Mouse (Mus musculus): Measurements from ENCODE around the gene Ddx1.

The Ddx1 gene

GRCm38 (mm10) chr12:13248691-13249572, at the start of gene Ddx1:
Gene Ddx1 (minus strand): TSS chr12:13249213.
- peak; percentile 83 for DNase-seq (ENCODE audit: low spot score)

GRCm38 (mm10) chr12:13293421-13293881, 44.4 kb upstream of the Ddx1 start:
- peak; percentile 4 for DNase-seq (ENCODE audit: low spot score)

GRCm38 (mm10) chr12:13291453-13291852, 42.4 kb upstream of the Ddx1 start:
- DNase-seq (ENCODE audit: low spot score): no peak

- peak; percentile 37 for DNase-seq (ENCODE audit: low spot score)
These were observed 20.8 kb upstream of the Ddx1 start for GRCm38 (mm10) chr12:13269570-13270390.

- DNase-seq (ENCODE audit: low spot score): peak; percentile 75
These were observed 19.9 kb upstream of the Ddx1 start, which contains the start of gene Nbas for GRCm38 (mm10) chr12:13268826-13269449. Gene Nbas (plus strand): TSS chr12:13269133.

- DNase-seq (ENCODE audit: low spot score): no peak
These were observed 19.4 kb upstream of the Ddx1 start for GRCm38 (mm10) chr12:13268412-13268811.

- no peak for DNase-seq (ENCODE audit: low spot score)
These were observed 6.7 kb upstream of the Ddx1 start for GRCm38 (mm10) chr12:13255701-13256100.

GRCm38 (mm10) chr12:13255068-13255467, 6.1 kb upstream of the Ddx1 start:
- peak; percentile 60 for DNase-seq (ENCODE audit: low spot score)

GRCm38 (mm10) chr12:13249573-13249919, 533 bp upstream of the Ddx1 start:
- DNase-seq (ENCODE audit: low spot score): no peak

- no peak for DNase-seq (ENCODE audit: low spot score)
These were observed 6.6 kb downstream of the Ddx1 start for GRCm38 (mm10) chr12:13242453-13242852.

- DNase-seq (ENCODE audit: low spot score): no peak
These were observed 30.9 kb downstream of the Ddx1 start for GRCm38 (mm10) chr12:13218101-13218514.

GRCm38 (mm10) chr12:13217568-13217967, 31.4 kb downstream of the Ddx1 start:
- DNase-seq (ENCODE audit: low spot score): no peak

- DNase-seq (ENCODE audit: low spot score): peak; percentile 7
These were observed 32.4 kb downstream of the Ddx1 start for GRCm38 (mm10) chr12:13216501-13217103.

GRCm38 (mm10) chr12:13214345-13215278, 34.4 kb downstream of the Ddx1 start:
- peak; percentile 88 for DNase-seq (ENCODE audit: low spot score)

GRCm38 (mm10) chr12:13211746-13212482, 37.1 kb downstream of the Ddx1 start:
- DNase-seq (ENCODE audit: low spot score): peak; percentile 56

- no peak for DNase-seq (ENCODE audit: low spot score)
These were observed 39.2 kb downstream of the Ddx1 start for GRCm38 (mm10) chr12:13209692-13210377.

GRCm38 (mm10) chr12:13208983-13209451, 40.0 kb downstream of the Ddx1 start:
- DNase-seq (ENCODE audit: low spot score): no peak

GRCm38 (mm10) chr12:13208517-13208916, 40.5 kb downstream of the Ddx1 start:
- no peak for DNase-seq (ENCODE audit: low spot score)

- DNase-seq (ENCODE audit: low spot score): no peak
These were observed 41.9 kb downstream of the Ddx1 start for GRCm38 (mm10) chr12:13207099-13207498.
